Mouse (Mus musculus) G1E (cell line): ENCODE measurements around the gene Tigd4. TPM values are rescaled to one million over a fixed set of nuclear protein-coding genes. Genes with fewer than 3 reads are reported as not detected.

Source experiments
- ATAC-seq: 2 replicates; pipeline ENCODE4 v1.8.0; 2016; ENCODE audit warnings: mild to moderate bottlenecking; ENCODE audit not compliant: insufficient number of reproducible peaks, poor library complexity, low FRiP score, severe bottlenecking; ENCODE audit errors: extremely low read depth
- DNase-seq: peaks from one replicate; pipeline ENCODE4 v3.0.0; 2012; ENCODE audit warnings: low spot score
- H3K27me3 ChIP-seq: 2 replicates; pipeline ENCODE4 v1.6.1; 2012; ENCODE audit warnings: mild to moderate bottlenecking, low read length, inconsistent platforms; ENCODE audit not compliant: insufficient read depth
- H3K36me3 ChIP-seq: replicated peaks from 2 replicates; pipeline ENCODE3; 2012; ENCODE audit warnings: mild to moderate bottlenecking, inconsistent platforms
- H3K4me1 ChIP-seq: 2 replicates; pipeline ENCODE4 v1.6.1; 2012; ENCODE audit warnings: low read depth, low read length, inconsistent platforms, mixed read lengths; ENCODE audit not compliant: insufficient read depth
- H3K4me3 ChIP-seq: 2 replicates; pipeline ENCODE4 v1.5.1; 2012; ENCODE audit warnings: low read depth, mild to moderate bottlenecking, inconsistent platforms, low read length, moderate library complexity, mixed read lengths
- H3K9me3 ChIP-seq: replicated peaks from 2 replicates; pipeline ENCODE4 v1.6.1; 2012; ENCODE audit warnings: inconsistent platforms
- CTCF ChIP-seq: IDR thresholded peaks from 2 replicates; pipeline ENCODE4 v1.5.1; 2012; ENCODE audit warnings: low read depth, low read length, inconsistent platforms, mixed read lengths
- GATA1 ChIP-seq: IDR thresholded peaks from 2 replicates; pipeline ENCODE4 v1.6.1; 2012; ENCODE audit warnings: borderline replicate concordance, low read length, inconsistent platforms, mixed read lengths
- GATA2 ChIP-seq: IDR thresholded peaks from 2 replicates; pipeline ENCODE4 v1.6.1; 2012; ENCODE audit warnings: low read depth, low read length, inconsistent platforms, borderline replicate concordance
- POLR2AphosphoS5 ChIP-seq: IDR thresholded peaks from 2 replicates; pipeline ENCODE4 v1.6.1; 2012; ENCODE audit warnings: low read depth, low read length, inconsistent platforms; ENCODE audit not compliant: insufficient replicate concordance
- TAL1 ChIP-seq: conservative IDR thresholded peaks from 2 replicates; pipeline ENCODE4 v1.6.1; 2012; ENCODE audit warnings: low read depth, low read length, inconsistent platforms, mixed read lengths
- polyA plus RNA-seq: library from polyadenylated mRNA; stranded (reverse); fragments of >175 nt; gene quantifications from 2 replicates; pipeline ENCODE4 v1.2.3, GENCODE M21; 2012
- total RNA-seq, 2 experiments: library from RNA; stranded (forward) in 1 of 2; stranded (reverse) in 1 of 2; fragments of 200-1000 nt in 1 of 2; fragments of >200 nt in 1 of 2; fragmentation: Nextera tagmentation in 1 of 2; gene quantifications; 2 replicates each; pipeline ENCODE4 v1.2.3; 2014 to 2017

Gene Tigd4
- total and polyA plus RNA-seq, 3 experiments = 0.05 TPM; not detected in 2

- no peak for ATAC-seq
- Histone ChIP-seq H3K36me3 (no peaks in the 10 kb centered on the region), H3K27me3 (peaks cover 32% of the 10 kb centered on the region), H3K9me3 (peaks cover 2% of the 10 kb centered on the region; the same call in 1 of the 2 replicates), H3K4me3 (no peak overlapping the region), H3K4me1 (no peaks in the 10 kb centered on the region)
- TF ChIP-seq TAL1 = no peak
- no peak for TF ChIP-seq CTCF
- no peak for TF ChIP-seq GATA1
- DNase-seq = no peak
Observed at GRCm38 (mm10) chr3:84619056-84619455, 25.7 kb downstream of the Tigd4 start.

GRCm38 (mm10) chr3:84619725-84620124 is 26.4 kb downstream of the Tigd4 start:
- Histone ChIP-seq H3K4me1 (no peaks in the 10 kb centered on the region), H3K4me3 (no peak overlapping the region), H3K36me3 (no peaks in the 10 kb centered on the region), H3K27me3 (peaks cover 35% of the 10 kb centered on the region), H3K9me3 (peaks cover 2% of the 10 kb centered on the region; the same call in 1 of the 2 replicates)
- no peak for TF ChIP-seq GATA2
- no peak for TF ChIP-seq CTCF
- no peak for TF ChIP-seq GATA1
- no peak for TF ChIP-seq POLR2AphosphoS5
- no peak for TF ChIP-seq TAL1
- DNase-seq (no peak), ATAC-seq (no peak)

- TF ChIP-seq GATA2 (no peak), CTCF (no peak), GATA1 (no peak), TAL1 (no peak), POLR2AphosphoS5 (no peak)
- no peak for ATAC-seq
Observed at GRCm38 (mm10) chr3:84622026-84622425, 28.7 kb downstream of the Tigd4 start.

GRCm38 (mm10) chr3:84631586-84631985 is 38.2 kb downstream of the Tigd4 start:
- peaks cover 28% of the 10 kb centered on the region for H3K27me3 ChIP-seq
- H3K4me1 ChIP-seq = peaks cover 3% of the 10 kb centered on the region; the same call in 1 of the 2 replicates
- no peak for DNase-seq
- H3K4me3 ChIP-seq = no peak overlapping the region
- no peak for TF ChIP-seq TAL1
- no peak for TF ChIP-seq POLR2AphosphoS5
- no peak for TF ChIP-seq CTCF
- no peak for TF ChIP-seq GATA2
- TF ChIP-seq GATA1 = no peak
- no peak for ATAC-seq
- H3K9me3 ChIP-seq = peaks cover 4% of the 10 kb centered on the region
- no peaks in the 10 kb centered on the region for H3K36me3 ChIP-seq

More at GRCm38 (mm10) chr3:84622026-84622425, 28.7 kb downstream of the Tigd4 start:
- H3K27me3 ChIP-seq = peaks cover 32% of the 10 kb centered on the region
- peaks cover 2% of the 10 kb centered on the region; the same call in 1 of the 2 replicates for H3K9me3 ChIP-seq
- no peak for DNase-seq
- no peak overlapping the region for H3K4me3 ChIP-seq
- no peaks in the 10 kb centered on the region for H3K4me1 ChIP-seq
- H3K36me3 ChIP-seq = no peaks in the 10 kb centered on the region

GRCm38 (mm10) chr3:84637095-84637494 is 43.7 kb downstream of the Tigd4 start:
- Histone ChIP-seq H3K27me3 (peaks cover 47% of the 10 kb centered on the region), H3K4me1 (peaks cover 5% of the 10 kb centered on the region; the same call in 1 of the 2 replicates), H3K9me3 (no peaks in the 10 kb centered on the region), H3K36me3 (no peaks in the 10 kb centered on the region), H3K4me3 (no peak overlapping the region)
- TF ChIP-seq POLR2AphosphoS5 (no peak), TAL1 (no peak), GATA2 (no peak), CTCF (no peak), GATA1 (no peak)
- DNase-seq (no peak), ATAC-seq (no peak)

- Histone ChIP-seq H3K36me3 (no peaks in the 10 kb centered on the region), H3K27me3 (peaks cover 46% of the 10 kb centered on the region), H3K4me1 (peaks cover 5% of the 10 kb centered on the region; the same call in 1 of the 2 replicates), H3K4me3 (no peak overlapping the region), H3K9me3 (no peaks in the 10 kb centered on the region)
- TF ChIP-seq GATA1 = no peak
- TF ChIP-seq POLR2AphosphoS5 = no peak
- TF ChIP-seq GATA2 = no peak
- TF ChIP-seq CTCF = no peak
- TF ChIP-seq TAL1 = no peak
- no peak for DNase-seq
- ATAC-seq = no peak
Observed at GRCm38 (mm10) chr3:84637890-84638578, 44.7 kb downstream of the Tigd4 start.
